Mouse (Mus musculus) thymus, adult 2 months (tissue): ENCODE data around the gene Rack1.

Experiments used
- CTCF ChIP-seq: fragments of 200-500 bp; IDR thresholded peaks from 2 replicates; pipeline ENCODE4 v1.5.1; 2012; ENCODE audit warnings: mild to moderate bottlenecking, control low read depth, low read length, moderate library complexity, borderline replicate concordance; ENCODE audit not compliant: control insufficient read depth, poor library complexity, insufficient read depth; ENCODE audit errors: extremely low read depth
- POLR2A ChIP-seq: fragments of 200-500 bp; IDR thresholded peaks from 2 replicates; pipeline ENCODE4 v1.6.1; 2012; ENCODE audit warnings: mild to moderate bottlenecking, low read length, control low read depth, moderate library complexity; ENCODE audit not compliant: control insufficient read depth, poor library complexity, insufficient read depth; ENCODE audit errors: extremely low read depth

GRCm38 (mm10) chr11:48824311-48824830 is 24.2 kb downstream of the Rack1 start:
- no peak for TF ChIP-seq CTCF
- no peak for TF ChIP-seq POLR2A
